In genomic region chr16:83420676-83421075, GRCm38 (mm10) we compare ENCODE assay signal across 12 mouse cellular contexts.
DNase-seq lines count a peak whose midpoint lies in the region; ATAC-seq and TF ChIP-seq lines count a peak whose summit lies in the region.
"Had no signal": no experiment of that assay in that cellular context is flagged by ENCODE, and none has a peak within 500 bp of the region (broad histone marks: within the 10 kb centered on the region; RNA-seq: fewer than 3 reads in every experiment).

No protein-coding gene starts in this region.

- WGBS in liver, adult 2 months: 41% methylated on average over 1 of the region's 1 CpGs
- 63% methylated on average over 1 of the region's 1 CpGs for WGBS in liver, embryonic 11.5 days
- WGBS in embryonic facial prominence, embryonic 15.5 days: 8% methylated on average over 1 of the region's 1 CpGs
- WGBS in midbrain, embryonic 11.5 days: 82% methylated on average over 1 of the region's 1 CpGs

- TF ChIP-seq CTCF in liver, adult 2 months (IDR thresholded peaks at IDR 0.05; ENCODE audit: low read depth, low read length): no peak
- no peak for TF ChIP-seq CTCF in left cerebral cortex, adult 2 months (IDR thresholded peaks at IDR 0.05)

- no peak overlapping the region for H3K27ac ChIP-seq in liver, adult 2 months (replicated peaks; ENCODE audit: insufficient read depth, low read depth, low read length)
- H3K27ac ChIP-seq in liver, embryonic 11.5 days (ENCODE audit: low read depth, low read length): no peak overlapping the region
- H3K27ac ChIP-seq in embryonic facial prominence, embryonic 15.5 days (replicated peaks): no peak overlapping the region
- peak overlapping the region; percentile 25; the same call in 1 of the 2 replicates for H3K27ac ChIP-seq in left cerebral cortex, adult 2 months
- H3K27ac ChIP-seq in midbrain, embryonic 11.5 days (ENCODE audit: low read depth, low read length): no peak overlapping the region
- H3K27ac ChIP-seq: hindbrain, embryonic 15.5 days; liver, embryonic 15.5 days; neural tube, embryonic 13.5 days; stomach, embryonic 15.5 days had no signal

- no peak for ATAC-seq in liver, embryonic 11.5 days (replicated peaks; ENCODE audit: low FRiP score)
- 0 out of 2 replicates have a peak, but pooled peaks have one; percentile 43 for ATAC-seq in embryonic facial prominence, embryonic 15.5 days (ENCODE audit: insufficient number of reproducible peaks, low FRiP score, low TSS enrichment, low read depth)
- ATAC-seq in erythroblast, adult 5-6 weeks (replicated peaks; ENCODE audit: low FRiP score, poor library complexity, severe bottlenecking): no peak
- no peak for ATAC-seq in midbrain, embryonic 11.5 days (ENCODE audit: low FRiP score)

- H3K4me3 ChIP-seq in liver, adult 2 months (ENCODE audit: insufficient read depth, low read depth, low read length): no peak overlapping the region
- no peak overlapping the region for H3K4me3 ChIP-seq in liver, embryonic 11.5 days (ENCODE audit: low read depth, low read length)
- no peak overlapping the region for H3K4me3 ChIP-seq in embryonic facial prominence, embryonic 15.5 days (replicated peaks)
- H3K4me3 ChIP-seq in left cerebral cortex, adult 2 months: no peak overlapping the region
- no peak overlapping the region for H3K4me3 ChIP-seq in midbrain, embryonic 11.5 days (ENCODE audit: low read depth, low read length)
- H3K4me3 ChIP-seq: hindbrain, embryonic 15.5 days; liver, embryonic 15.5 days; neural tube, embryonic 13.5 days; stomach, embryonic 15.5 days had no signal

- no peaks in the 10 kb centered on the region for H3K9me3 ChIP-seq in liver, embryonic 11.5 days (ENCODE audit: control insufficient read depth, low read length)
- H3K9me3 ChIP-seq in embryonic facial prominence, embryonic 15.5 days (replicated peaks): no peaks in the 10 kb centered on the region
- H3K9me3 ChIP-seq in midbrain, embryonic 11.5 days (ENCODE audit: control insufficient read depth, low read length): no peaks in the 10 kb centered on the region
- H3K9me3 ChIP-seq: hindbrain, embryonic 15.5 days; liver, embryonic 15.5 days; neural tube, embryonic 13.5 days; stomach, embryonic 15.5 days had no signal

- intact Hi-C loops in left cerebral cortex, adult 2 months (cut with DNase I): loop anchor here (5.0 to 10.0 kb wide), 4 partner anchors 228 to 697 kb away; no protein-coding TSS in a partner anchor

- no peak overlapping the region for H3K4me2 ChIP-seq in liver, embryonic 11.5 days
- no peak overlapping the region for H3K4me2 ChIP-seq in embryonic facial prominence, embryonic 15.5 days (replicated peaks)
- no peak overlapping the region for H3K4me2 ChIP-seq in midbrain, embryonic 11.5 days
- H3K4me2 ChIP-seq: hindbrain, embryonic 15.5 days; liver, embryonic 15.5 days; neural tube, embryonic 13.5 days; stomach, embryonic 15.5 days had no signal

- H3K36me3 ChIP-seq in liver, adult 2 months (ENCODE audit: control insufficient read depth, insufficient read depth, low read length): no peaks in the 10 kb centered on the region
- no peaks in the 10 kb centered on the region for H3K36me3 ChIP-seq in liver, embryonic 11.5 days (ENCODE audit: control insufficient read depth, insufficient read depth, low read length)
- no peaks in the 10 kb centered on the region for H3K36me3 ChIP-seq in embryonic facial prominence, embryonic 15.5 days
- no peaks in the 10 kb centered on the region for H3K36me3 ChIP-seq in midbrain, embryonic 11.5 days (ENCODE audit: control insufficient read depth, insufficient read depth, low read length)
- H3K36me3 ChIP-seq: hindbrain, embryonic 15.5 days; liver, embryonic 15.5 days; neural tube, embryonic 13.5 days; stomach, embryonic 15.5 days had no signal

- DNase-seq in liver, adult 2 months (ENCODE audit: extremely low read depth, low read depth, low spot score): peak; percentile 9
- no peak for DNase-seq in liver, embryonic 11.5 days (ENCODE audit: low spot score)
- peak; percentile 11 to 34 for DNase-seq in left cerebral cortex, adult 2 months (ENCODE audit: extremely low spot score in 1 of 2, low spot score in 2 of 2)
- peak; percentile 42 for DNase-seq in right cerebral cortex, postnatal 25 days
- no peak for DNase-seq in embryo, embryonic 10.5 days (ENCODE audit: low spot score)
- DNase-seq in midbrain, embryonic 11.5 days (ENCODE audit: low spot score, missing footprints): no peak

- H3K79me2 ChIP-seq in liver, adult 2 months (ENCODE audit: control insufficient read depth, insufficient read depth, low read length): no peaks in the 10 kb centered on the region

- no peak overlapping the region for H3K9ac ChIP-seq in liver, adult 2 months (ENCODE audit: low read depth, low read length)
- no peak overlapping the region for H3K9ac ChIP-seq in liver, embryonic 11.5 days (ENCODE audit: low read depth, low read length)
- no peak overlapping the region for H3K9ac ChIP-seq in embryonic facial prominence, embryonic 15.5 days
- H3K9ac ChIP-seq in midbrain, embryonic 11.5 days (ENCODE audit: low read length): no peak overlapping the region
- H3K9ac ChIP-seq: hindbrain, embryonic 15.5 days; liver, embryonic 15.5 days; neural tube, embryonic 13.5 days; stomach, embryonic 15.5 days had no signal

- H3K27me3 ChIP-seq in liver, adult 2 months (ENCODE audit: control insufficient read depth, insufficient read depth, low read length): no peaks in the 10 kb centered on the region
- H3K27me3 ChIP-seq in liver, embryonic 11.5 days (replicated peaks; ENCODE audit: control insufficient read depth, insufficient read depth, low read length): no peaks in the 10 kb centered on the region
- no peaks in the 10 kb centered on the region for H3K27me3 ChIP-seq in embryonic facial prominence, embryonic 15.5 days
- no peaks in the 10 kb centered on the region for H3K27me3 ChIP-seq in midbrain, embryonic 11.5 days (ENCODE audit: control insufficient read depth, insufficient read depth, low read length)
- H3K27me3 ChIP-seq: hindbrain, embryonic 15.5 days; liver, embryonic 15.5 days; neural tube, embryonic 13.5 days; stomach, embryonic 15.5 days had no signal

- no peaks in the 10 kb centered on the region for H3K4me1 ChIP-seq in liver, adult 2 months (ENCODE audit: control insufficient read depth, insufficient read depth, low read length)
- no peaks in the 10 kb centered on the region for H3K4me1 ChIP-seq in liver, embryonic 11.5 days (replicated peaks; ENCODE audit: control insufficient read depth, insufficient read depth, low read length)
- no peaks in the 10 kb centered on the region for H3K4me1 ChIP-seq in embryonic facial prominence, embryonic 15.5 days
- no peaks in the 10 kb centered on the region for H3K4me1 ChIP-seq in midbrain, embryonic 11.5 days (ENCODE audit: control insufficient read depth, insufficient read depth, low read length)
- H3K4me1 ChIP-seq: hindbrain, embryonic 15.5 days; liver, embryonic 15.5 days; neural tube, embryonic 13.5 days; stomach, embryonic 15.5 days had no signal

- TF ChIP-seq POLR2A in liver, adult 2 months (IDR thresholded peaks at IDR 0.05; ENCODE audit: extremely low read depth, insufficient read depth, low read length): no peak

Comparison
In these comparisons a context has a peak if more than half of its experiments do, and no peak if none do; other contexts are left out.
1. DNase-seq: peak in liver, adult 2 months (single experiment), left cerebral cortex, adult 2 months (2 of 2) and right cerebral cortex, postnatal 25 days (single experiment); none in liver, embryonic 11.5 days (single experiment), embryo, embryonic 10.5 days (single experiment) and midbrain, embryonic 11.5 days (single experiment).